Mouse (Mus musculus) megakaryocyte progenitor cell, adult 5-6 weeks (primary cell): ENCODE results near the gene Creld2. TPM values are rescaled to one million over a fixed set of nuclear protein-coding genes. Genes with fewer than 3 reads are reported as not detected.

Source experiments
- ATAC-seq: replicated peaks from 2 replicates; pipeline ENCODE4 v1.8.0; 2016; ENCODE audit warnings: mild to moderate bottlenecking, moderate TSS enrichment, inconsistent platforms; ENCODE audit not compliant: poor library complexity
- total RNA-seq, 2 experiments: library from RNA; stranded (forward) in 1 of 2; stranded (reverse) in 1 of 2; fragments of 157-497, 149-512 nt in 1 of 2; fragments of 200-1000 nt in 1 of 2; gene quantifications; 2 replicates each; pipeline versions ENCODE4 v1.2.3 to v1.2.4; 2015 to 2017

The Creld2 gene
- total RNA-seq, 2 experiments from 2014 or later = 68.1 to 124 TPM

- peak; percentile 91 for ATAC-seq
Observed at GRCm38 (mm10) chr15:88828800-88829705, 9.6 kb downstream of the Creld2 start.

DNA sequence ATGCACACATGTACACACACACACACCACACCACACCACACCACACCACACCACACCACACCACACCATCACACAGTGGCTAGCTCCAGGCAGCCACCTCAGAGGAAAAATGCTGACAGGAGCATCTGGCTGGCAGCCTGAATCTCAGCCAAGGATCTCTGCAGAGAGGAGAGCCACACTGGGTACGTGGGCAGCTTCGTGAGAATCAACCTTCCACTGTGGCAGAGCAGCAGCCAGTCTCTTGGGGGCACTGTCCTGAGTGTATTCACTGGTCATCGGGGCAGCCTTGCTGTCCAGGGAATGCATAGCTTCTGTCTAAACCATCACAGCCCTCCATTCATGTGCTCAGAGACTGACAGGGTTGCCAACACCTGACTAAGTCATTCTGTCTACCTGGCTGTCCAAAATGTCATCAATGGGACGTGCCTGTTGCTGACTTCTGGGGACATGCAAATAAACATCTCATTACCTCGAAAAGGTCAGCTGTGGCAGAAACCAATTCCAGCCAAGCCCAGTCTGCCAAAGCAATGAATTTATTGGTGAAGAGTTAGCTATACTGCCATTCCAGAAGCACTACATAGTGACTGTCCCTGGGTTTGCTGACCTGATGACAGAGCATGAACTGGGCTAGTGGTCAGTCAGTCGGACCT lies 10.5 kb downstream of the Creld2 start:
- no peak for ATAC-seq

- no peak for ATAC-seq
Observed at GRCm38 (mm10) chr15:88830696-88831095, 11.2 kb downstream of the Creld2 start.

GRCm38 (mm10) chr15:88831482-88831881 lies 12.0 kb downstream of the Creld2 start:
- no peak for ATAC-seq

DNA sequence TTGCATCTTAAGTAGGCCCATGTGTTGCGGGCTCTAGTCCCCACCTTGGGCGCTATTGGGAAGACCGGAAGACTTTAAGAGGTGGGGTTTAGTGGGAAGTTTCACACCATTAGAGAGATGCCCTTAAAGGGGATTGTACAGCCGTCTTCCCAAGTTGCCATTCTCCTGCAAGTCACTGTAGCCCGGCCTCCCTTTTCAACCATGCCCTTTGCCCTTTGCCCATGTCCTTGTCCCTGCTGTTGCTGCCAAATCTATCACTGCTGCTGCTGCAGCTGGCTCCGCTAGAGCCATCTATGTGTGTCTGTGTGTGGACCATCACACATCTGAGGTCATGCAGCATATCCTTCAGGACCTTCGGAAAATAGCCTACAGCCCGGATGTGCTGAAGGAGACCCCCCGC lies 13.1 kb downstream of the Creld2 start:
- ATAC-seq = no peak

DNA sequence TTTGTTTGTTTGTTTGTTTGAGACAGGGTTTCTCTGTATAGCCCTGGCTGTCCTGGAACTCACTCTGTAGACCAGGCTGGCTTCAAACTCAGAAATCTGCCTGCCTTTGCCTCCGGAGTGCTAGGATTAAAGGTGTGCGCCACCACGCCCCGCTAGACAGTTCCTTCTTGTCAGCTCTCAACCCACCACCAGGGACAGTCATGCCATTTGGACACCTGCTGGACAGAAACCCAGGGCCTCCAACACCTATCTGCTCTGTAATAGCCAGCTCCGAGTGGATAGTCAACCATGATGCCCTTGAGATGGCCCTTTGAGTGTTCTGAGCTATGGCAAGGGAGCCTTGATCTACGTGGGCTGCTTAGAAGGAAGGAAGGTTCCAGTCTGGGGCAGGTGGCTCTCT lies 16.6 kb downstream of the Creld2 start:
- ATAC-seq = no peak

- no peak for ATAC-seq
Observed at GRCm38 (mm10) chr15:88836571-88836970, 17.1 kb downstream of the Creld2 start.

- peak; percentile 77 for ATAC-seq
Observed at GRCm38 (mm10) chr15:88837199-88837932, 17.9 kb downstream of the Creld2 start.

DNA sequence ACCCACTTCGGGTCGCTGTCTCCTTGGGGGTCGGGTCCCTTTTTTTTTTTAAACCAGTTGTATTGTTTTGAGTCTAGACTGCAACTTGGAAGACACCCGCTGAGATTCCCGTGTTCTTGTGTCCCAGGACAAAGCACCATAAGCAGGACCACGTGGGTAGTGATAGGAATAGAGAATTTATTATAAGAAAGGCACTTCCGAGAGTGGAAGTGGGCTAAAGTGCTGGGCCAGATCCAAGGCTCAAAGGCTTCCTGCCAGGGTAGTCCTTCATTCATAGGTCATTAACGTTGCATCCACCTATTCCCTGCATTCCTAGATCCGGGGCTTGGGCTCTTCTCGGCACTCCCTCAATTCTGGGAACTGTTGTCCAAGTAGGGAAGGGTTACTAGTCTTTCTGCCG lies 18.5 kb downstream of the Creld2 start:
- no peak for ATAC-seq

DNA sequence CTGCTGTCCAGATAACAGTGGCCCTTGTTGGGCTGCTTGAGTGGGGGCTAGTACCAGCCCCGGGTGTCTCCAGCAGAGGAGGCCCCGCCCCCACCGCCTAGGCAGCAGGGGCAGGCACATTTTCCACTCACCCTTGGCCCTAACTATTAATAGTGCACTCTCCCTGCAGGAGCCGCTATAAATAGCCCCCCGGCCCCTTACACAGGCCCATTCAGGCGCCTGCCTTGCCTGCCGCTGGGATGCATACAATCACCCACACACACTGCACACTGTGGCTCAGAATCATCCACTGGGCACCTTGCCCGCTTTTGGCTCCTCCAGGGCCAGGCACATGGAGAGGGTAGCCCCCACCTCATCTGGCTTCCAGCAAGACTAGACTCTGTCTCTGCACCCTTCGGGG lies 19.8 kb downstream of the Creld2 start:
- ATAC-seq = no peak

GRCm38 (mm10) chr15:88840126-88840525 lies 20.7 kb downstream of the Creld2 start:
- ATAC-seq = no peak

DNA sequence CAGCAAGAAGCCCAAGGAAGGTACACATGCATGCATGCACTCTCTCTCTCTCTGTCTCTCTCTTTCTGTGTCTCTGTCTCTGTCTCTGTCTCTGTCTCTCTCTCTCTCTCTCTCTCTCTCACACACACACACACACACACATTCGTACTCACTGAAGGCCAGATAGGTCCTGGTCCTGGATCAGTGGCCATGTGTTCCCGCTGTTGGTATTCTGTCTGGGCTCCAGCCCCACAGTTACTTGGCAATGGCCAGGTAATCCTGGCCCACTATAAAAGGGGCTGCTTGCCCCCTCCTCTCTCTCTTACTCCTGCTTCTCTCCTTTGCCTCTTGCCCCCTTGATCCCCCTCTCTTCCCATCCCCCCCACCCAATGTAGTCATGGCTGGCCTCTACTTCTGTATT lies 21.7 kb downstream of the Creld2 start:
- ATAC-seq = no peak

DNA sequence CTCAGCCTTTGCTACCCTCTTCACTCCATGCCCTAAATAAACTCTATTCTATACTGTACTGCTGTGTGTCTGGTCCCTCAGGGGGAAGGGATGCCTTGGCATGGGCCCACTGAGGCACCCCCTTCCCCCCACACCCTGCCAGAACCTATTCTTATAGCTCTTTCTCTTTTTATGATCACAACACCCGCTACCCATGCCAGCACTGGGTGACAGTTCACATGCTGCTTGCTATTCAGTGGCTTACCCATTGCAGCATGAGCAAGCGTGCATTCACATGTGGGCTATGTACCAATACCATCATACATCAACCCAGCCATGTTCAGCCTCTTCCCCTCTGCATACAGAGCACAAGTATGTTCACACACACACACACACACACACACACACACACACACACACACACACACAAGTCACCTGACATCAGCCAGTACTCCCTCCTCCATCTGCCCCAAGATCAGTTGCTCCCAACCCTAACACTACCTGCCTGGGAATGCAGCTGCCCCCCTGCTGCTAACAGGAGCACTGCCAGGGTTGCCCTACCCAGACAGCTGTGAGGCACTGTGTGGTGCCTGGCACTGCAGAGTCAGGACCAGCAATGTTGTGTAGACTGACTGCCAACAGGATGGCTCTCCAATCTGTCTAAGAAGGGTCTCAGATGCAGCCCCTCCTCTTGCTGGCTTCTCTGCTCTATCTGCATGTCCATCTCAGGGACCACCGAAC lies 22.3 kb downstream of the Creld2 start:
- ATAC-seq = no peak

GRCm38 (mm10) chr15:88842300-88842673 lies 22.8 kb downstream of the Creld2 start:
- ATAC-seq = no peak

DNA sequence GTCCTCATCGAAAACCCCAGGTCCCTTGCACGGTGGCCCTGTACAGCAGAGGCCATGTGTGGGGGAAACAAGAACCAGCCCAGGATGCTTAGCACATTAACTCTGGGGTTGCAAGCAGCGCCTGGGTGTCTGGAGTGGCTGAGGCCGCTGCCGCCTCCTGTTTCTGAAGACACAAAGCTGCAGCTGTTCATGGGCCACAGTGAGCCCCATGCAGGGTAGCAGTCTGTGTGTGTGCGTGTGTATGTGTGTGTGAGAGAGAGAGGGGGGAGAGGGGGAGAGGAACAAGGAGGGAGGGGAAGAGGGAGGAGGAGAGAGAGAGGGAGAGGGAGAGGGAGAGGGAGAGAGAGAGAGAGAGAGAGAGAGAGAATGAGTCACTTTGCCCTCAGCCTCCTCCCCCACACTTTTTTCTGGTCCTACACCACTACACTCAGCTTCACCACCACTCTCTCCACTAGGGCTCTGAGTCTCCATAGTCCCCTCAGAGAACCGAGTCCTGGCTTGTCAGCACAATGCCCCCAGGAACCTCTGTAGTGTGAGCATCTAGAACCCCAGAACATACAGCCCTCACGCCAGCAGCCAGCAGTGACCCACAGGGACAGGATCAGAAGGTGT lies 24.1 kb downstream of the Creld2 start:
- ATAC-seq = 0 out of 2 replicates have a peak, but pooled peaks have one; percentile 18

DNA sequence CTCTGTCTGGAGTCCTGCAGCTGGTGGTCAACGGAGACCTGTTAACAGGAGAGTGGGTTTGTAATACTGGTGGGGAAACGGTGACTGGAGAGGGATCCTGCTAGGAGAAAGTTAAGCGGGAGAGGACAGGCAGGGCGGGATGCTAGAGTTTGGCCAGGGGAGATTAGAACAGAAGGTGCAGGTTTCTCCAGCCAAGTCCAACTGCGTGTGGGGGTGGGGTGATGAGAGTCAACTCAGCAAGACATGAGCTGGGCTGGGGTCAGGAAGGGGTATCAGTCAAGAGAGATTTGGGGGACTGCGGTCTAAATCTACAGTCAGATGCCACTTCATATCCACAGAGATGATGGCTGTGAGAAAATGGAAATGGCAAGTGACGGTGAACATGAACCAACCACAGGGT lies 25.5 kb downstream of the Creld2 start:
- ATAC-seq = no peak

DNA sequence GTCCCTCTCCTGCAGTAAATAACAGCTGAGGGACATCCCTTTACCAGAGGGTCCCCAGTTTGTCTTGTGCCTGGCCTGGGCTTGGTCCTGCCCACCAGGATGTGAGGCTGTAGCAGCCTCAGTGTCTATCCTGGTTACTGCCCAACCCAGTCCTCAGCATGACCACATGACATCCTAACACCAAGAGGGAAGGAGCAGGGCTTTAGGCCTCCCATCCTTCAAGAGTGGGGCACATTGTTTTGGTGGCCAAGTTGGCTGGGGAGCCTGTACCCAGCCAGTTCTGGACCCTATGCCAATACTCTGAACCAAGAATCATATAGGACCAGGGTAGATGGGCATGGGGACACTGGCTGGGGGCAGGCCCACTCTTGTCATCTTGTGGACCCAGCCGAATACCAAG lies 29.2 kb downstream of the Creld2 start:
- no peak for ATAC-seq

- no peak for ATAC-seq
Observed at GRCm38 (mm10) chr15:88849621-88850020, 30.2 kb downstream of the Creld2 start.

- no peak for ATAC-seq
Observed at GRCm38 (mm10) chr15:88850146-88850826, 30.8 kb downstream of the Creld2 start.

- ATAC-seq = no peak
Observed at GRCm38 (mm10) chr15:88851076-88851475, 31.6 kb downstream of the Creld2 start.
